Mouse (Mus musculus) lung, adult 2 months (tissue): ENCODE data around the gene Ubxn10.

Experiments
- CTCF ChIP-seq: fragments of 200-500 bp; IDR thresholded peaks from 2 replicates; pipeline ENCODE4 v1.5.1; 2011; ENCODE audit warnings: mild to moderate bottlenecking, low read length, control low read depth; ENCODE audit not compliant: insufficient read depth
- POLR2A ChIP-seq: fragments of 200-500 bp; IDR thresholded peaks from 2 replicates; pipeline ENCODE4 v1.6.1; 2011; ENCODE audit warnings: low read depth, mild to moderate bottlenecking, control low read depth, low read length, borderline replicate concordance; ENCODE audit errors: extremely low read depth

- TF ChIP-seq CTCF (no peak), POLR2A (no peak)
These were observed 27.0 kb downstream of the Ubxn10 start for GRCm38 (mm10) chr4:138709944-138710343.
